Mouse (Mus musculus): Measurements from ENCODE around the gene Ccdc6. TPM values are rescaled to one million over a fixed set of nuclear protein-coding genes. Genes with fewer than 3 reads are reported as not detected.
A peak's percentile ranks its signal among the peaks of the same experiment; 100 is the strongest.

Ccdc6 gene
- polyA plus RNA-seq, 1 experiment from 2014 or later = 39.6 TPM

DNA sequence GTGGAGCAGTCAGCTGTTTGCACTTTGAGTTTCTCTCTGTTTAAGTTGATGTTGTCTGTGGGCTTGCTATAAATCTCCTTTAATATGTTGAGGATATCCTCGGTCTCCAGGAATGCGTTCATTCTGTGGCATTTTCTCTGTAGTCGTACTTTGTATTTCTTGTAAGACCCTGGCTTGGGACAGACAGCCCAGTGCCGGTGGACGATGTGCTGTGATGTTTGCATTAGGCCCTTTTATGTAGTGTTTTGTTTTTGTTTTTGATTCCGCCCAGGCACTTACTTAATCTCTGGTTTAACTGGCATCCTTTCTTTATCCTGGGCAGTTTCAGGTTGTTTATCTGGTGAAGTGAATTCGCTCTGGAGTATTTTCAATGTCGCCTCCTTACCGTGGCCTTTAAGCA, 22.5 kb downstream of the Ccdc6 start:
- H3K36me3 ChIP-seq (ENCODE audit: control insufficient read depth, insufficient read depth, low read length) = no peaks in the 10 kb centered on the region
- H3K4me3 ChIP-seq (ENCODE audit: low read length) = no peak overlapping the region
- H3K9ac ChIP-seq (ENCODE audit: low read depth, low read length) = no peak overlapping the region
- peaks cover 42% of the 10 kb centered on the region for H3K4me1 ChIP-seq (ENCODE audit: control insufficient read depth, insufficient read depth, low read length)
- H3K27ac ChIP-seq (ENCODE audit: low read depth, low read length) = peak overlapping the region; percentile 77; the same call in 1 of the 2 replicates
- no peaks in the 10 kb centered on the region for H3K27me3 ChIP-seq (ENCODE audit: control insufficient read depth, insufficient read depth, low read length)
- no peaks in the 10 kb centered on the region for H3K9me3 ChIP-seq (ENCODE audit: control insufficient read depth, low read length)
- WGBS = 20% methylated on average over 9 of the region's 9 CpGs
- peak overlapping the region; percentile 5; the same call in 1 of the 2 replicates for H3K4me2 ChIP-seq (replicated peaks; ENCODE audit: low read depth, low read length)
- no peak for ATAC-seq (ENCODE audit: low FRiP score, low TSS enrichment)

DNA sequence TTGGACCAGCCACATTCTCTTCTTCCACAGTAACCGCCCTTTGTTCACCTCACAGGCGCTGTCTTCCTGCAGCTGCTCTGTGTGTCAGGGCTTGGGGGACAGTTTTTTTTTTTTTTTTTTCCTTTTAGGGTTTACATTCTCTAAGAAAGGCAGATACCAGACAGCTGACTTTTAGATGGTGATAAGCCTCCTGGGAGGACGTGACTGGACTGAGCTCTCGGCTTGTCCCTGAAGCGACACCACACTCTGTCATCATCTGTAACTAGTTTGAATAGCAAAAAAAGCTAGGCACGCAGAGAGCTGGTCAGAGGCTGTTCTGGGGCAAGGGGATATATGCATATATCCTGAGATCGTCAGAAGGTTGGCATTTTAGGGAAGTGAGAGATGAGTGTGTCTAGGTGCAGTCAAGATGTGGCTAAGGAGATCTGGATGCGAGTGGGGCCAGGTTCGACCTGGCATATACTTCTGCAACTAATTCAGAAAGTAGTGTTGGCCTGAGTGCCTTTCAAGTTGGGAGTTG, 23.0 kb downstream of the Ccdc6 start:
- 45% methylated on average over 9 of the region's 9 CpGs for WGBS
- H3K9ac ChIP-seq (ENCODE audit: low read depth, low read length) = no peak overlapping the region
- H3K4me1 ChIP-seq (ENCODE audit: control insufficient read depth, insufficient read depth, low read length) = peaks cover 45% of the 10 kb centered on the region
- no peaks in the 10 kb centered on the region for H3K9me3 ChIP-seq (ENCODE audit: control insufficient read depth, low read length)
- H3K36me3 ChIP-seq (ENCODE audit: control insufficient read depth, insufficient read depth, low read length) = no peaks in the 10 kb centered on the region
- H3K4me3 ChIP-seq (ENCODE audit: low read length) = no peak overlapping the region
- no peaks in the 10 kb centered on the region for H3K27me3 ChIP-seq (ENCODE audit: control insufficient read depth, insufficient read depth, low read length)
- no peak for ATAC-seq (ENCODE audit: low FRiP score, low TSS enrichment)
- peak overlapping the region; percentile 5; the same call in 1 of the 2 replicates for H3K4me2 ChIP-seq (replicated peaks; ENCODE audit: low read depth, low read length)
- H3K27ac ChIP-seq (ENCODE audit: low read depth, low read length) = peak overlapping the region; percentile 77

DNA sequence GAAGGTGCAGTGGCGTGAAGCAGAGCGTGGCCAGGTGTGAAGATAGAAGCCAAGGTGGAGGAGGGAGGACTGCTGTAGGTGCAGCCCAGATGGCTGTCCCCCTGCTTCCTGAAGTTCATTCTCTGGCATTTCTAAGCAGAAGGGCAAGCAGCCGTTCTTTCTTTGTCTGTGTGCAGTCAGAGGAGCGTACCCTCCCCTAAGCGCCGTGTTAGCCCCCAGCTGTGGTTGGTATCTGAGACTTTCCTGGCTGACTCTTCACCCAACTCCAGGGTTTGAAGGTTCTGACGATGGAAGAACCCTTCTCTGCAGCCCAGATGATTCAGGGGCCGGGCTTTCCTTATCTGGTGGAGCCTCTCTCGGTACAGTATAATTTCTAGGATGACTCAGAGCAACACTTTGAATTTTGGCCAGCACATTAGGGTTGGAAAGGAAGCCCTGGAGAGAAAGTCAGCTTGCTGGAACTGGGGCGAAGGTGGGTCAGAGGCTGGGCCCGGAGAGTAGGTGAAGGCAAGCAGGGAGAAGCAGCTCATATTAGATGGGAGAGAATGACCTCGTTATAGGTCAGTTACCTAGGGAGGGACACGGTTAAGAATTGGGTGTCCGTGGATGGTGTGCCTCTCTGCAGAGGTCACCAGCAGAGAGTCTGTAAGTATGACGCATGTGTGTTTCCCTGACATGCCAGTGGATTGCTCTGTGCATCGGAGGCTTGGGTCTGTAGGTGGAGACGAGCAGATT, 23.9 kb downstream of the Ccdc6 start:
- Histone ChIP-seq H3K9me3 (ENCODE audit: control insufficient read depth, low read length) (no peaks in the 10 kb centered on the region), H3K36me3 (ENCODE audit: control insufficient read depth, insufficient read depth, low read length) (no peaks in the 10 kb centered on the region), H3K27ac (ENCODE audit: low read depth, low read length) (peak overlapping the region; percentile 77), H3K27me3 (ENCODE audit: control insufficient read depth, insufficient read depth, low read length) (no peaks in the 10 kb centered on the region), H3K9ac (ENCODE audit: low read depth, low read length) (no peak overlapping the region), H3K4me2 (replicated peaks; ENCODE audit: low read depth, low read length) (0 out of 2 replicates have a peak overlapping the region, but pooled peaks have one; percentile 1), H3K4me3 (ENCODE audit: low read length) (no peak overlapping the region), H3K4me1 (ENCODE audit: control insufficient read depth, insufficient read depth, low read length) (peaks cover 53% of the 10 kb centered on the region)
- 44% methylated on average over 17 of the region's 17 CpGs for WGBS
- peak; percentile 59 for ATAC-seq (ENCODE audit: low FRiP score, low TSS enrichment)

DNA sequence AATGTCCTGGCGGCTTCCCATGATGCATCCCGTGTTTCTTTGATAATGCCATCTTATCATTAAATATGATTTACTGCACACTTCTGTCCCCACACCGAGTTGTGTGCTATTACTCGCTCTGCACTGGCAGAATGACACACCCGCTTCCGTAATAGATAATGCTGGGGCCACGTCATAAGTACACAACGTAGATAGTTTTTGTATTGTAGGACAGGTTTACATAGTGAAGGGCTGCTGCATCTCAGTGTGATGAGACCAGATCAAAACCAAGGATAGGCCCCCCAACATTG, 24.4 kb downstream of the Ccdc6 start:
- Histone ChIP-seq H3K27ac (ENCODE audit: low read depth, low read length) (peak overlapping the region; percentile 77; the same call in 1 of the 2 replicates), H3K27me3 (ENCODE audit: control insufficient read depth, insufficient read depth, low read length) (no peaks in the 10 kb centered on the region), H3K4me2 (replicated peaks; ENCODE audit: low read depth, low read length) (no peak overlapping the region), H3K4me1 (ENCODE audit: control insufficient read depth, insufficient read depth, low read length) (peaks cover 53% of the 10 kb centered on the region), H3K9ac (ENCODE audit: low read depth, low read length) (no peak overlapping the region), H3K4me3 (ENCODE audit: low read length) (no peak overlapping the region), H3K36me3 (ENCODE audit: control insufficient read depth, insufficient read depth, low read length) (no peaks in the 10 kb centered on the region), H3K9me3 (ENCODE audit: control insufficient read depth, low read length) (no peaks in the 10 kb centered on the region)
- no peak for ATAC-seq (ENCODE audit: low FRiP score, low TSS enrichment)
- WGBS = 68% methylated on average over 8 of the region's 8 CpGs

DNA sequence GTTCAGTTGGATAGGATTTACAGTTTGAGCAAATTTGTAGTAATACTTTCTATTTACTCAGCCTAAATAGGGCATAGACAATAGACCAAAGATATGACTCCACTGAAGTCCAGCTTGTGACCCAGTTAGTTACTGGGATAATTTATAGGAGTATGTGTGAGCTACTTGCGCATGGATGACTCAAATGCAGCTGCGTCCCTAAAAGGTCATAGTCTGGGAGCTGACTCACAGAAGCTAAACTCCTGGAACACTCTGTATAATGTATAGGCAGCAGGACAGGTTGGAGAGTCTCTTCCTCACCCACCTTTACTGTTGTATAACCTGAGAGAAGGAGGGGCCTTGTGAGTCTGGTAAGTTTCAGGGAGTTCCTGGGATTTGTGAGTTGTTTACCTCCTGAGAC, 26.5 kb downstream of the Ccdc6 start:
- Histone ChIP-seq H3K36me3 (ENCODE audit: control insufficient read depth, insufficient read depth, low read length) (no peaks in the 10 kb centered on the region), H3K27ac (ENCODE audit: low read depth, low read length) (no peak overlapping the region), H3K9ac (ENCODE audit: low read depth, low read length) (no peak overlapping the region), H3K4me2 (replicated peaks; ENCODE audit: low read depth, low read length) (no peak overlapping the region), H3K9me3 (ENCODE audit: control insufficient read depth, low read length) (no peaks in the 10 kb centered on the region), H3K27me3 (ENCODE audit: control insufficient read depth, insufficient read depth, low read length) (no peaks in the 10 kb centered on the region), H3K4me3 (ENCODE audit: low read length) (no peak overlapping the region), H3K4me1 (ENCODE audit: control insufficient read depth, insufficient read depth, low read length) (peaks cover 56% of the 10 kb centered on the region)
- WGBS = 86% methylated on average over 2 of the region's 2 CpGs
- no peak for ATAC-seq (ENCODE audit: low FRiP score, low TSS enrichment)

DNA sequence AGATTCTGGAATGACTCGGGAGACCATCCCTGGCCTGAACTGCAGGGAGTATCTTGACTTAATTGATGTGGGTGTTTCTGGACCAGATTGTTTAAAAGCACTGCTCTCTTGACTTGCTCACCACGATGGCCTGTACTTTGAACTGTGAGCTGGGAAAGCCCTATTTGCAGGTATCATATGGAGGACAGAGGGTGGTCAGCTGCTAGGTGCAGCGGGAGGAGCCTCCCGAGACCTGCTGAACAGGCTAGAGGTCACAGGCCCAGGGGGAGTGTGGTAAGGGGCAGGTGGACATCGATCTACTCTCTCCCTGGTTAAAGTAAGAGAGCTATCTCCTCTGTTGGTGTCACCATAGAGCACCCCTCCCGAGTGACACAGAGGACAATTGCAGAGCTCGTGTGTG, 28.6 kb downstream of the Ccdc6 start:
- H3K9ac ChIP-seq (ENCODE audit: low read depth, low read length) = no peak overlapping the region
- H3K4me1 ChIP-seq (ENCODE audit: control insufficient read depth, insufficient read depth, low read length) = peaks cover 41% of the 10 kb centered on the region
- no peaks in the 10 kb centered on the region for H3K9me3 ChIP-seq (ENCODE audit: control insufficient read depth, low read length)
- no peak overlapping the region for H3K4me3 ChIP-seq (ENCODE audit: low read length)
- no peak for ATAC-seq (ENCODE audit: low FRiP score, low TSS enrichment)
- no peaks in the 10 kb centered on the region for H3K27me3 ChIP-seq (ENCODE audit: control insufficient read depth, insufficient read depth, low read length)
- H3K36me3 ChIP-seq (ENCODE audit: control insufficient read depth, insufficient read depth, low read length) = no peaks in the 10 kb centered on the region
- H3K27ac ChIP-seq (ENCODE audit: low read depth, low read length) = no peak overlapping the region
- 54% methylated on average over 7 of the region's 7 CpGs for WGBS
- H3K4me2 ChIP-seq (replicated peaks; ENCODE audit: low read depth, low read length) = no peak overlapping the region

DNA sequence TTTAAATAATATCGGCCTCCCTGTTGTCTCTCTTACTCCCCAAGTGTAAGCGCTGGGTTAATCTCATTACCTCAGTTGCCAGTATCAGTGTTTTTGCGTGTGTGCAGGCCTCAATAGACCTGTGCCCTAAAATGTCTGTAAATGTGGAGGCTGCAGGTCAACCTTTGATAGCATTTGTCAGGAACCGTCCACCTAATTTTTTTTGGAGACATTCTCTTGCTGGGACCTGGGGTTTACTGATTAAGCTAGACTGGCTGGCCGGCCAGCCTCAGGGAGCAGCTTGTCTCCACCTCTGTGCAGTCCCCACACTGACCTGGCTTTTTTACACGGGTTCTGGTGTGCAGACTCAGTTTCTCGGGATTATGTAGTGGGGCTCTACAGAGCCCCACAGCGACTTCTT, 30.4 kb downstream of the Ccdc6 start:
- Histone ChIP-seq H3K36me3 (ENCODE audit: control insufficient read depth, insufficient read depth, low read length) (no peaks in the 10 kb centered on the region), H3K9ac (ENCODE audit: low read depth, low read length) (no peak overlapping the region), H3K4me1 (ENCODE audit: control insufficient read depth, insufficient read depth, low read length) (peaks cover 33% of the 10 kb centered on the region), H3K27ac (ENCODE audit: low read depth, low read length) (no peak overlapping the region), H3K9me3 (ENCODE audit: control insufficient read depth, low read length) (no peaks in the 10 kb centered on the region), H3K4me2 (replicated peaks; ENCODE audit: low read depth, low read length) (no peak overlapping the region), H3K4me3 (ENCODE audit: low read length) (no peak overlapping the region), H3K27me3 (ENCODE audit: control insufficient read depth, insufficient read depth, low read length) (no peaks in the 10 kb centered on the region)
- 70% methylated on average over 8 of the region's 8 CpGs for WGBS
- ATAC-seq (ENCODE audit: low FRiP score, low TSS enrichment) = no peak

DNA sequence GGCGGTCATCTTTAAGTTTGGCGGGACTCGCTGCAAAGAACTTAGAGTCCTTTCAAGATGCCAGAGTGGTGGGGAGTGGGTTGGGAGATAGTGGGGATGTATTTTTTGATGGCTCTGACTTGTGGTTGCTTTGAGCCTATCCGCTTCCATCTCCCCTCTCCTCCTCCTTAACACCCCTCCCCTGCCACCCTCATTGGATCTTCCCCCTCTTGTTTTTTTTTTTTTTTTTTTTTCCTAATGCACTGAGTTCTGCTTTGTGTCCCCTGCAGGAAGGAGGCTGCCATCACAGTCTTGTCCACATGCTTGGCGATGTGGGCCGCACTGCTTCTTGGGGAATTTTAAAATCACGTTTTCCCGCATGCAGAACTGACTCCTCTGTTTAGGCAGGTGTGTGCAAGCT, 31.5 kb downstream of the Ccdc6 start:
- Histone ChIP-seq H3K4me3 (ENCODE audit: low read length) (no peak overlapping the region), H3K9me3 (ENCODE audit: control insufficient read depth, low read length) (no peaks in the 10 kb centered on the region), H3K9ac (ENCODE audit: low read depth, low read length) (no peak overlapping the region), H3K36me3 (ENCODE audit: control insufficient read depth, insufficient read depth, low read length) (no peaks in the 10 kb centered on the region), H3K27ac (ENCODE audit: low read depth, low read length) (no peak overlapping the region), H3K27me3 (ENCODE audit: control insufficient read depth, insufficient read depth, low read length) (no peaks in the 10 kb centered on the region), H3K4me2 (replicated peaks; ENCODE audit: low read depth, low read length) (no peak overlapping the region), H3K4me1 (ENCODE audit: control insufficient read depth, insufficient read depth, low read length) (peaks cover 41% of the 10 kb centered on the region)
- ATAC-seq (ENCODE audit: low FRiP score, low TSS enrichment) = no peak
- 90% methylated on average over 8 of the region's 8 CpGs for WGBS

DNA sequence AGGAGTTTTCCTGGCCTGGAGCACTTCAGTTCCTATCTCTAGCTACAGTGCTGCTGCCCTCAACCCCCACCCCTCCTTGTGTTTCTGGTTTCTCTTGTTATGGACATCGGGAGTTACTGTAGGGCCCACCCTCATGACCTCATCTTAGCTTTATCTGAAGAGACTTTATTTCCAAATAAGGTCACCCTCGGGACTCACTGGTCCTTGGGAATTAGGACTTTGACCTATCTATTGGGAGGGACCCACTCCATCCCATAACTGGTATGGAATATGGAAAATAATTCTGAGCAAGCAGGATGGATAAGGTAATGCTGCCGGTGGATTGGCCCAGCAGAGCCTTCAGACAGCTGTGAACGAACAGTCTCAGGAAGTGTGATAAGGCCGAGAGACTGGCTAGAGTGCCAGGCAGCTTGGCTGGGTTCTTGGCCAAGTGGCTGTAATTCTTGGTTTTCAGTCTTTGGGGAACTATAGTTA, 35.2 kb downstream of the Ccdc6 start:
- Histone ChIP-seq H3K27me3 (ENCODE audit: control insufficient read depth, insufficient read depth, low read length) (no peaks in the 10 kb centered on the region), H3K36me3 (ENCODE audit: control insufficient read depth, insufficient read depth, low read length) (no peaks in the 10 kb centered on the region), H3K9ac (ENCODE audit: low read depth, low read length) (no peak overlapping the region), H3K9me3 (ENCODE audit: control insufficient read depth, low read length) (no peaks in the 10 kb centered on the region), H3K4me2 (replicated peaks; ENCODE audit: low read depth, low read length) (no peak overlapping the region), H3K4me3 (ENCODE audit: low read length) (no peak overlapping the region), H3K4me1 (ENCODE audit: control insufficient read depth, insufficient read depth, low read length) (peaks cover 23% of the 10 kb centered on the region), H3K27ac (ENCODE audit: low read depth, low read length) (no peak overlapping the region)
- no peak for ATAC-seq (ENCODE audit: low FRiP score, low TSS enrichment)
- WGBS = 53% methylated on average over 5 of the region's 5 CpGs
